Mouse (Mus musculus) CH12.LX (cell line): ENCODE measurements around the gene Cdc14a. TPM values are rescaled to one million over a fixed set of nuclear protein-coding genes. Genes with fewer than 3 reads are reported as not detected.

ENCODE experiments used
- DNase-seq: peaks from one replicate; pipeline ENCODE4 v3.0.0-alpha.2; 2013; ENCODE audit errors: extremely low read depth
- H3K27ac ChIP-seq: 2 replicates; pipeline ENCODE4 v1.5.1; 2012; ENCODE audit warnings: low read depth, mild to moderate bottlenecking, control low read depth, moderate library complexity; ENCODE audit not compliant: insufficient read depth
- H3K27me3 ChIP-seq: replicated peaks from 2 replicates; pipeline ENCODE3; 2012; ENCODE audit warnings: inconsistent platforms
- H3K36me3 ChIP-seq, 2 experiments: replicated peaks in 1 of 2; 2 replicates each; pipeline versions ENCODE3 to v1.6.1; 2012; ENCODE audit warnings: inconsistent platforms in 1 of 2, low read length in 1 of 2, mild to moderate bottlenecking in 1 of 2, mixed read lengths in 1 of 2, moderate library complexity in 1 of 2; ENCODE audit not compliant: control insufficient read depth in 1 of 2, insufficient read depth in 1 of 2
- H3K4me1 ChIP-seq, 2 experiments: 2 replicates each; pipeline ENCODE4 v1.6.1; 2012; ENCODE audit warnings: inconsistent platforms in 1 of 2, moderate library complexity in 1 of 2; ENCODE audit not compliant: insufficient read depth in 2 of 2, control insufficient read depth in 1 of 2
- H3K4me2 ChIP-seq: 2 replicates; pipeline ENCODE4 v1.6.1; 2012; ENCODE audit warnings: low read depth, mild to moderate bottlenecking, control low read depth; ENCODE audit not compliant: poor library complexity, insufficient read depth, severe bottlenecking
- H3K4me3 ChIP-seq, 3 experiments: fragments of 150-350 bp in 1 of 3; sonication (generic) in 1 of 3; replicated peaks in 1 of 3; 2 replicates each; pipeline versions ENCODE3 to v1.5.1; 2011 to 2012; ENCODE audit warnings: low read depth in 2 of 3, low read length in 2 of 3, mild to moderate bottlenecking in 2 of 3, moderate library complexity in 2 of 3, control low read depth in 1 of 3, improper control_type of control experiment in 1 of 3, inconsistent platforms in 1 of 3, mixed read lengths in 1 of 3; ENCODE audit not compliant: poor library complexity in 1 of 3
- H3K79me2 ChIP-seq: replicated peaks from 2 replicates; pipeline ENCODE4 v1.6.1; 2012; ENCODE audit warnings: mild to moderate bottlenecking, moderate library complexity; ENCODE audit not compliant: control insufficient read depth, poor library complexity, insufficient read depth, severe bottlenecking; ENCODE audit errors: extremely low read depth
- H3K9ac ChIP-seq: 2 replicates; pipeline ENCODE4 v1.6.1; 2012; ENCODE audit warnings: low read depth, mild to moderate bottlenecking, control low read depth, moderate library complexity; ENCODE audit not compliant: insufficient read depth
- H3K9me3 ChIP-seq: replicated peaks from 2 replicates; pipeline ENCODE3; 2012; ENCODE audit warnings: low read length, inconsistent platforms, mixed read lengths
- CHD1 ChIP-seq: IDR thresholded peaks from 2 replicates; pipeline ENCODE4 v1.6.1; 2012; ENCODE audit warnings: low read depth, low read length, improper control_type of control experiment, inconsistent platforms
- CHD2 ChIP-seq: IDR thresholded peaks from 2 replicates; pipeline ENCODE4 v1.6.1; 2011; ENCODE audit warnings: low read length, improper control_type of control experiment
- CTCF ChIP-seq, 2 experiments: IDR thresholded peaks in 1 of 2; conservative IDR thresholded peaks in 1 of 2; 2 replicates each; pipeline ENCODE4 v1.5.1; 2011 to 2012; ENCODE audit warnings: low read depth in 2 of 2, low read length in 2 of 2, improper control_type of control experiment in 1 of 2, inconsistent platforms in 1 of 2, mild to moderate bottlenecking in 1 of 2, moderate library complexity in 1 of 2
- E2F4 ChIP-seq: IDR thresholded peaks from 2 replicates; pipeline ENCODE4 v1.6.1; 2011; ENCODE audit warnings: low read depth, low read length, improper control_type of control experiment; ENCODE audit not compliant: insufficient replicate concordance
- EP300 ChIP-seq: IDR thresholded peaks from 2 replicates; pipeline ENCODE4 v1.6.1; 2011; ENCODE audit warnings: low read length, improper control_type of control experiment
- IRF4 ChIP-seq: IDR thresholded peaks from 2 replicates; pipeline ENCODE4 v1.6.1; 2014; ENCODE audit warnings: low read depth, mild to moderate bottlenecking, inconsistent platforms, low read length, improper control_type of control experiment
- JUN ChIP-seq: IDR thresholded peaks from 2 replicates; pipeline ENCODE4 v1.6.1; 2011; ENCODE audit warnings: low read depth, mild to moderate bottlenecking, low read length, improper control_type of control experiment, moderate library complexity; ENCODE audit not compliant: insufficient read depth
- JUND ChIP-seq: conservative IDR thresholded peaks from 2 replicates; pipeline ENCODE4 v1.6.1; 2011; ENCODE audit warnings: low read depth, low read length, improper control_type of control experiment
- KAT2A ChIP-seq: IDR thresholded peaks from 2 replicates; pipeline ENCODE4 v1.6.1; 2012; ENCODE audit warnings: low read length, improper control_type of control experiment, inconsistent platforms; ENCODE audit not compliant: insufficient replicate concordance
- MAFK ChIP-seq: IDR thresholded peaks from 2 replicates; pipeline ENCODE4 v1.6.1; 2011; ENCODE audit warnings: low read length, improper control_type of control experiment; ENCODE audit not compliant: insufficient replicate concordance
- MAX ChIP-seq: IDR thresholded peaks from 2 replicates; pipeline ENCODE4 v1.6.1; 2011; ENCODE audit warnings: low read length, improper control_type of control experiment
- MAZ ChIP-seq: IDR thresholded peaks from 2 replicates; pipeline ENCODE4 v1.6.1; 2012; ENCODE audit warnings: low read depth, mild to moderate bottlenecking, inconsistent platforms, low read length, improper control_type of control experiment, moderate library complexity
- MEF2A ChIP-seq: IDR thresholded peaks from 2 replicates; pipeline ENCODE4 v1.6.1; 2014; ENCODE audit warnings: low read depth, mild to moderate bottlenecking, inconsistent platforms, low read length, improper control_type of control experiment, borderline replicate concordance
- MYC ChIP-seq: IDR thresholded peaks from 2 replicates; pipeline ENCODE4 v1.6.1; 2011; ENCODE audit warnings: low read depth, mild to moderate bottlenecking, improper control_type of control experiment, low read length
- NELFE ChIP-seq: IDR thresholded peaks from 2 replicates; pipeline ENCODE4 v1.6.1; 2011; ENCODE audit warnings: low read depth, low read length, improper control_type of control experiment
- NRF1 ChIP-seq: IDR thresholded peaks from 2 replicates; pipeline ENCODE4 v1.6.1; 2014; ENCODE audit warnings: low read depth, mild to moderate bottlenecking, inconsistent platforms, low read length, improper control_type of control experiment, moderate library complexity
- PAX5 ChIP-seq: IDR thresholded peaks from 2 replicates; pipeline ENCODE4 v1.6.1; 2012; ENCODE audit warnings: low read length, inconsistent platforms, mixed read lengths
- POLR2AphosphoS2 ChIP-seq: IDR thresholded peaks from 2 replicates; pipeline ENCODE4 v1.6.1; 2011; ENCODE audit warnings: low read depth, low read length, improper control_type of control experiment
- RCOR1 ChIP-seq: conservative IDR thresholded peaks from 2 replicates; pipeline ENCODE4 v1.6.1; 2012; ENCODE audit warnings: low read depth, mild to moderate bottlenecking, inconsistent platforms, low read length, improper control_type of control experiment
- SIN3A ChIP-seq: IDR thresholded peaks from 2 replicates; pipeline ENCODE4 v1.6.1; 2012; ENCODE audit warnings: low read length, improper control_type of control experiment, inconsistent platforms
- SMC3 ChIP-seq: IDR thresholded peaks from 2 replicates; pipeline ENCODE4 v1.6.1; 2011; ENCODE audit warnings: low read depth, low read length, improper control_type of control experiment
- TBP ChIP-seq: conservative IDR thresholded peaks from 2 replicates; pipeline ENCODE4 v1.6.1; 2011; ENCODE audit warnings: low read depth, low read length, improper control_type of control experiment
- TCF12 ChIP-seq: IDR thresholded peaks from 2 replicates; pipeline ENCODE4 v1.6.1; 2014; ENCODE audit warnings: low read depth, mild to moderate bottlenecking, inconsistent platforms, low read length, improper control_type of control experiment
- UBTF ChIP-seq: IDR thresholded peaks from 2 replicates; pipeline ENCODE4 v1.6.1; 2012; ENCODE audit warnings: low read depth, mild to moderate bottlenecking, inconsistent platforms, low read length, improper control_type of control experiment, moderate library complexity
- USF1 ChIP-seq: IDR thresholded peaks from 2 replicates; pipeline ENCODE4 v1.6.1; 2014; ENCODE audit warnings: low read depth, mild to moderate bottlenecking, inconsistent platforms, low read length, improper control_type of control experiment
- USF2 ChIP-seq: conservative IDR thresholded peaks from 2 replicates; pipeline ENCODE4 v1.6.1; 2011; ENCODE audit warnings: low read depth, low read length, improper control_type of control experiment
- ZC3H11A ChIP-seq: IDR thresholded peaks from 2 replicates; pipeline ENCODE4 v1.6.1; 2012; ENCODE audit warnings: low read depth, mild to moderate bottlenecking, inconsistent platforms, low read length, improper control_type of control experiment
- ZKSCAN1 ChIP-seq: IDR thresholded peaks from 2 replicates; pipeline ENCODE4 v1.6.1; 2012; ENCODE audit warnings: low read depth, inconsistent platforms, low read length, improper control_type of control experiment, borderline replicate concordance
- dilution Hi-C: fragments of 300-500 bp; cut with MboI; formaldehyde crosslinking; loops from 2 replicates; pipeline ENCODE4 v1.14.3; 2020; ENCODE audit warnings: low sequenced_read_pairs; ENCODE audit not compliant: extremely low pct_unique_long_range_greater_than_20kb, extremely low pct_ligation_motif_present
- in situ Hi-C: fragments of 300-500 bp; cut with MboI; formaldehyde crosslinking; loops from 3 replicates; pipeline ENCODE4 v1.14.3; 2019; ENCODE audit warnings: low sequenced_read_pairs, low pct_ligation_motif_present, low pct_unique_long_range_greater_than_20kb, mixed read lengths
- polyA plus RNA-seq: library from polyadenylated mRNA; unstranded; fragments of >175 nt; gene quantifications from 2 replicates; pipeline ENCODE4 v1.2.1, GENCODE M21; 2012; ENCODE audit warnings: low read depth; ENCODE audit not compliant: insufficient read length
- total RNA-seq, 2 experiments: library from RNA; depleted of rRNA; stranded (reverse); fragments of 300-350 nt in 1 of 2; fragments of >200 nt in 1 of 2; gene quantifications; 2 replicates each; pipeline ENCODE4 v1.2.3; 2012 to 2014

Gene Cdc14a
- total and polyA plus RNA-seq, 3 experiments: 9.4 to 12.1 (median 9.8) TPM

DNA sequence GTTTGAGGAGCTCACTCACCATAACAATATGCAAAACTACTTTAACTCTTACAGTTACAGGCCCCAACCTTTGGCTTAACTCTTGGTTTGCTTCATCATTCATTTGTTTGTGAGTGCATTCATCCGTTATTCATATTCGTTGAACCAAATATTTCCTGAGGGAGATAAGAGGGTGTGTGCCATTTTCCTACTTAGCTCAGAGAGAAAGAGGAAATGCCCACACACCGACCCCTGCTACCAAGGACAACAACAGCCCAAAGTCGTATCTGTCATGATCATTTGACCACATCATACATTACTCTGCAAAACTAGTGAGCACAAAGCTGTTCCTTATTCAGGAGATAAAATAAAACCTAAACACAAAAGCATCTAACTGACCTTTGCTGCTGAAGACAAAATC lies 66.7 kb downstream of the Cdc14a start:
- H3K4me2 ChIP-seq: no peak overlapping the region
- dilution Hi-C loops (no loop called here), in situ Hi-C loops (no loop called here)
- no peaks in the 10 kb centered on the region for H3K9me3 ChIP-seq
- H3K4me3 ChIP-seq: no peak overlapping the region
- H3K27me3 ChIP-seq: no peaks in the 10 kb centered on the region
- TF ChIP-seq TCF12: no peak
- no peak for TF ChIP-seq E2F4
- no peak for TF ChIP-seq USF1
- no peak for TF ChIP-seq MAX
- no peak for TF ChIP-seq CHD2
- TF ChIP-seq PAX5: no peak
- no peak for TF ChIP-seq USF2
- no peak for TF ChIP-seq NRF1
- TF ChIP-seq JUN: no peak
- no peak for TF ChIP-seq MYC
- no peak for TF ChIP-seq ZKSCAN1
- no peak for TF ChIP-seq CHD1
- TF ChIP-seq MAFK: no peak
- TF ChIP-seq IRF4: no peak
- TF ChIP-seq SMC3: no peak
- no peak for TF ChIP-seq JUND
- TF ChIP-seq NELFE: no peak
- no peak for TF ChIP-seq MEF2A
- no peak for TF ChIP-seq RCOR1
- H3K27ac ChIP-seq: no peak overlapping the region
- H3K9ac ChIP-seq: no peak overlapping the region
- H3K4me1 ChIP-seq: peaks cover 0 to 5% of the 10 kb centered on the region in 2 experiments; a peak in 1 of 4 replicates
- H3K79me2 ChIP-seq: no peaks in the 10 kb centered on the region
- peaks cover 32 to 55% of the 10 kb centered on the region in 2 experiments for H3K36me3 ChIP-seq
- DNase-seq: no peak

DNA sequence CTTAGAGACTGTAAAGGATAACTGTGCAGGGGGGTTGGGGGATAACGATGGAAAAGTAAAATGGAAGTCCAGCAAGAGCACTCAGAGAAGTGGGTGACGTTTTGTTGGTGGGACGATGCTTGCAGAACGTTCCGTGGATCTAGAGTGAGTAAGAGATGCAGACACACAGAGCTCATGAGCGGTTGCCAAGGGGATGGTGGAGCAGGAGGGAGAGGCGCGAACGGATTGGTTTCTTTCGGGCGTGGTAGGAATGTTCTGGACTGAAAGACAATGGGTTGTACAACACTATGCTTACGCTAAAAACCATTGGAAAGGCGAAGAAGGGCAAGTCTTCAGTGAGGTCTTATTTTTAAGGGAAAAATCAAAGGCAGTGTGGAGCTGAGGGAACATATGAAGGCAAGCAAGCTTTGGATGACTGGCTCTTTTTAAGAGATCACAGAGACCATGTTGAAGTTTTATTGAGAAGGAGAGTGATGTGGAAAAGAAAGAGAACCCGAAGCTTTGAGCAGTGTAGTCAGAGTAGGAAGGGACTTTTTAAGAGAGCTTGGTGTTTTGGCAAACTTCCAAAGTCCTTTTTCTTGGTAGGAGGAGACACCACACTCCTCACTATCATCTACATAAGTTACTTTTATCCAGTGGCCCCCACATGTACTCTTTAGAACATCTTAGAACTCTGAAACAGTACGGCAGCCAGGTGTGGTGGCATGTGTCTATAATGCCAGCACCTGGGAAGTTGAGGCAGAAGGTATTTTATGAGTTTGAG lies 68.6 kb downstream of the Cdc14a start:
- no peak for TF ChIP-seq ZC3H11A
- TF ChIP-seq USF1: no peak
- TF ChIP-seq EP300: no peak
- TF ChIP-seq CHD2: no peak
- no peak for TF ChIP-seq JUN
- TF ChIP-seq POLR2AphosphoS2: no peak
- TF ChIP-seq MAZ: no peak
- TF ChIP-seq SIN3A: no peak
- no peak for TF ChIP-seq TBP
- no peak for TF ChIP-seq IRF4
- TF ChIP-seq USF2: no peak
- TF ChIP-seq JUND: no peak
- TF ChIP-seq MYC: no peak
- TF ChIP-seq CHD1: no peak
- no peak for TF ChIP-seq CTCF (conservative IDR thresholded peaks at IDR 0.05 in 1 of 2, IDR thresholded peaks at IDR 0.05 in 1 of 2; ENCODE audit: low read depth in 2 of 2, low read length in 2 of 2)
- TF ChIP-seq UBTF: no peak
- no peak for TF ChIP-seq E2F4
- no peak for TF ChIP-seq NELFE
- TF ChIP-seq KAT2A: no peak
- H3K36me3 ChIP-seq: peaks cover 32 to 55% of the 10 kb centered on the region in 2 experiments
- no peak overlapping the region for H3K4me3 ChIP-seq
- H3K27me3 ChIP-seq: no peaks in the 10 kb centered on the region
- no peak overlapping the region for H3K27ac ChIP-seq
- no peak overlapping the region for H3K4me2 ChIP-seq
- DNase-seq: no peak
- in situ Hi-C loops: no loop called here
- H3K9ac ChIP-seq: no peak overlapping the region
- H3K9me3 ChIP-seq: no peaks in the 10 kb centered on the region
- H3K79me2 ChIP-seq: no peaks in the 10 kb centered on the region
- dilution Hi-C loops: no loop called here
- H3K4me1 ChIP-seq: peaks cover 0 to 5% of the 10 kb centered on the region in 2 experiments; a peak in 1 of 4 replicates
